20 mouse cellular contexts compared by ENCODE assay signal in the genomic region with DNA sequence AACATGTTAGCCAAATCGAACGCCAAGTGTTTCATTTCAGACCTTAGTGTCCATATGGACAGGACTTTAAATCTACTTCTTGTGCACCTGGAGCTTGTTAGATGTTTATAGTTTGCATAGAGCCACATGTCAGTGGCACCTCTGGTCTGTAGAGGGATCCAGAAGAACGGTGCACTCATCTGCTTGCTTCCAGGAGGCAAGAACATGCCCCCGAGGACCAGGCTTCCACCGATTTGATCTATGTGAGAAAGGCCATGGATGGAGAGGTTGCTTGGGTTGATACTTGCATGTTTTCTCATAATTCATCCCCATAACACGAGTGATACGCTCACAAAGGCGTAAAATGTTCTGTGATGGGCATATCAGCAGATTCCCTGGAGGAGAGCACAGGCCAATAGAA.
DNase-seq lines count a peak whose midpoint lies in the region; ATAC-seq and TF ChIP-seq lines count a peak whose summit lies in the region.
"Had no signal": no experiment of that assay in that cellular context is flagged by ENCODE, and none has a peak within 500 bp of the region (broad histone marks: within the 10 kb centered on the region; RNA-seq: fewer than 3 reads in every experiment).

No protein-coding gene starts in this region.

- H3K4me3 ChIP-seq in heart, embryonic 10.5 days, result no peak overlapping the region
- H3K4me3 ChIP-seq in limb, embryonic 14.5 days (replicated peaks; ENCODE audit: low read length), result no peak overlapping the region
- H3K4me3 ChIP-seq in limb, embryonic 10.5 days, result no peak overlapping the region
- H3K4me3 ChIP-seq: embryonic facial prominence, embryonic 10.5 days; embryonic facial prominence, embryonic 12.5 days; forebrain, embryonic 13.5 days; forebrain, embryonic 15.5 days had no signal

- no peak for ATAC-seq in limb, embryonic 14.5 days (ENCODE audit: low FRiP score, low read depth)
- ATAC-seq: activated CD4-positive, CD25-positive, alpha-beta regulatory T cell, adult 4 months; forebrain, embryonic 13.5 days; forebrain, embryonic 15.5 days; forebrain, postnatal 0 days; Patski had no signal

- H3K9me3 ChIP-seq in heart, embryonic 10.5 days, result no peaks in the 10 kb centered on the region
- no peaks in the 10 kb centered on the region for H3K9me3 ChIP-seq in limb, embryonic 14.5 days (ENCODE audit: control insufficient read depth, low read length)
- H3K9me3 ChIP-seq in limb, embryonic 10.5 days (replicated peaks), result no peaks in the 10 kb centered on the region
- H3K9me3 ChIP-seq: embryonic facial prominence, embryonic 10.5 days; embryonic facial prominence, embryonic 12.5 days; forebrain, embryonic 13.5 days; forebrain, embryonic 15.5 days had no signal

- H3K27ac ChIP-seq in heart, embryonic 10.5 days, result no peak overlapping the region
- H3K27ac ChIP-seq in limb, embryonic 14.5 days (replicated peaks; ENCODE audit: low read depth, low read length), result no peak overlapping the region
- no peak overlapping the region for H3K27ac ChIP-seq in limb, embryonic 10.5 days
- H3K27ac ChIP-seq: embryonic facial prominence, embryonic 10.5 days; embryonic facial prominence, embryonic 12.5 days; forebrain, embryonic 13.5 days; forebrain, embryonic 15.5 days had no signal

- peak; percentile 66 for DNase-seq in heart, embryonic 10.5 days (ENCODE audit: low spot score)
- DNase-seq in heart, postnatal 25 days (ENCODE audit: low spot score), result no peak
- peak; percentile 38 for DNase-seq in limb, embryonic 14.5 days (ENCODE audit: low spot score)
- no peak for DNase-seq in limb, embryonic 10.5 days (ENCODE audit: low spot score)
- no peak for DNase-seq in frontal cortex, postnatal 36 days (ENCODE audit: low spot score in 2 of 2)
- DNase-seq: adrenal gland, adult 8-10 months; adrenal gland, postnatal 14 days; adrenal gland, postnatal 36 days; cerebellum, adult 11-12 months; cerebellum, adult 2 months; cerebellum, adult 9-10 months; cerebellum, postnatal 10 days; cerebellum, postnatal 25 days; forebrain, postnatal 0 days had no signal

- TF ChIP-seq POLR2A in limb, embryonic 14.5 days (IDR thresholded peaks at IDR 0.05; ENCODE audit: borderline replicate concordance, extremely low read depth, insufficient read depth, insufficient read length), result no peak

- H3K27me3 ChIP-seq in heart, embryonic 10.5 days (ENCODE audit: insufficient read depth, poor library complexity, severe bottlenecking), result peaks cover 9% of the 10 kb centered on the region
- H3K27me3 ChIP-seq in limb, embryonic 14.5 days (ENCODE audit: control insufficient read depth, insufficient read depth, low read length), result no peaks in the 10 kb centered on the region
- no peaks in the 10 kb centered on the region for H3K27me3 ChIP-seq in limb, embryonic 10.5 days (ENCODE audit: low read depth, poor library complexity, severe bottlenecking)
- H3K27me3 ChIP-seq: embryonic facial prominence, embryonic 12.5 days; forebrain, embryonic 13.5 days; forebrain, embryonic 15.5 days; Patski had no signal

- H3K9ac ChIP-seq in limb, embryonic 14.5 days (ENCODE audit: low read depth, low read length, severe bottlenecking), result no peak overlapping the region
- H3K9ac ChIP-seq: embryonic facial prominence, embryonic 12.5 days; forebrain, embryonic 13.5 days; forebrain, embryonic 15.5 days; forebrain, postnatal 0 days had no signal

- H3K36me3 ChIP-seq in heart, embryonic 10.5 days, result no peaks in the 10 kb centered on the region
- H3K36me3 ChIP-seq in limb, embryonic 14.5 days (ENCODE audit: control insufficient read depth, insufficient read depth, low read length), result no peaks in the 10 kb centered on the region
- no peaks in the 10 kb centered on the region for H3K36me3 ChIP-seq in limb, embryonic 10.5 days
- H3K36me3 ChIP-seq: embryonic facial prominence, embryonic 10.5 days; embryonic facial prominence, embryonic 12.5 days; forebrain, embryonic 15.5 days had no signal

- intact Hi-C loops in heart, postnatal 25 days (cut with DNase I), result no loop called here

- 84% methylated on average over 8 of the region's 8 CpGs for WGBS in heart, embryonic 10.5 days
- 38% methylated on average over 8 of the region's 8 CpGs for WGBS in limb, embryonic 14.5 days
- 79% methylated on average over 8 of the region's 8 CpGs for WGBS in limb, embryonic 10.5 days

- H3K4me2 ChIP-seq in limb, embryonic 14.5 days (replicated peaks; ENCODE audit: low read depth, low read length, severe bottlenecking), result no peak overlapping the region
- H3K4me2 ChIP-seq: embryonic facial prominence, embryonic 12.5 days; forebrain, embryonic 13.5 days; forebrain, embryonic 15.5 days had no signal

- peaks cover 5% of the 10 kb centered on the region; the same call in 1 of the 2 replicates for H3K4me1 ChIP-seq in heart, embryonic 10.5 days
- H3K4me1 ChIP-seq in limb, embryonic 14.5 days (ENCODE audit: control insufficient read depth, insufficient read depth, low read length), result peaks cover 11% of the 10 kb centered on the region
- peaks cover 13% of the 10 kb centered on the region; the same call in 1 of the 2 replicates for H3K4me1 ChIP-seq in limb, embryonic 10.5 days
- H3K4me1 ChIP-seq: embryonic facial prominence, embryonic 10.5 days had no signal

Comparison
In these comparisons a context has a peak if more than half of its experiments do, and no peak if none do; other contexts are left out.
1. DNase-seq: peak in heart, embryonic 10.5 days (single experiment) and limb, embryonic 14.5 days (single experiment); none in heart, postnatal 25 days (single experiment), limb, embryonic 10.5 days (single experiment) and frontal cortex, postnatal 36 days (0 of 2).